Mouse (Mus musculus): ENCODE results near the gene Elovl3. TPM values are rescaled to one million over a fixed set of nuclear protein-coding genes. Genes with fewer than 3 reads are reported as not detected.

Elovl3 gene
- total RNA-seq, 2 experiments from 2014 or later, result not detected

Other genes with a start within 250 kb of the Elovl3 start
- gene Armh3, start 133.4 kb upstream of the Elovl3 start, total RNA-seq (2015; ENCODE audit: low replicate concordance), result 0.72 and 3.4 TPM in 2 replicates
- gene Armh3, start 133.4 kb upstream of the Elovl3 start, total RNA-seq (2017; ENCODE audit: low replicate concordance), result 1.2 and 2.0 TPM in 2 replicates
- not detected in 2 replicates for gene Hps6, start 128.4 kb upstream of the Elovl3 start, total RNA-seq (2015; ENCODE audit: low replicate concordance)
- gene Hps6, start 128.4 kb upstream of the Elovl3 start, total RNA-seq (2017; ENCODE audit: low replicate concordance), result 1.2 TPM in 1 of 2 replicates, not detected in the other
- gene Pprc1, start 87.0 kb upstream of the Elovl3 start, total RNA-seq (2015; ENCODE audit: low replicate concordance), result 69.2 and 76.8 TPM in 2 replicates
- gene Pprc1, start 87.0 kb upstream of the Elovl3 start, total RNA-seq (2017; ENCODE audit: low replicate concordance), result 76.5 and 82.0 TPM in 2 replicates
- 45.3 and 53.3 TPM in 2 replicates for gene Ldb1, start 86.7 kb upstream of the Elovl3 start, total RNA-seq (2015; ENCODE audit: low replicate concordance)
- 62.8 and 77.5 TPM in 2 replicates for gene Ldb1, start 86.7 kb upstream of the Elovl3 start, total RNA-seq (2017; ENCODE audit: low replicate concordance)
- gene Nolc1, start 56.0 kb upstream of the Elovl3 start, total RNA-seq (2015; ENCODE audit: low replicate concordance), result 9.6 and 16.2 TPM in 2 replicates
- 18.5 and 27.3 TPM in 2 replicates for gene Nolc1, start 56.0 kb upstream of the Elovl3 start, total RNA-seq (2017; ENCODE audit: low replicate concordance)
- not detected in 2 replicates for gene Pitx3, start 16.4 kb downstream of the Elovl3 start, total RNA-seq (2015; ENCODE audit: low replicate concordance)
- not detected in 2 replicates for gene Pitx3, start 16.4 kb downstream of the Elovl3 start, total RNA-seq (2017; ENCODE audit: low replicate concordance)
- gene Gbf1, start 20.6 kb downstream of the Elovl3 start, total RNA-seq (2015; ENCODE audit: low replicate concordance), result 28.8 and 30.6 TPM in 2 replicates
- gene Gbf1, start 20.6 kb downstream of the Elovl3 start, total RNA-seq (2017; ENCODE audit: low replicate concordance), result 11.4 and 22.2 TPM in 2 replicates
- 1.1 and 1.7 TPM in 2 replicates for gene Nfkb2, start 172.4 kb downstream of the Elovl3 start, total RNA-seq (2015; ENCODE audit: low replicate concordance)
- 1.2 and 1.9 TPM in 2 replicates for gene Nfkb2, start 172.4 kb downstream of the Elovl3 start, total RNA-seq (2017; ENCODE audit: low replicate concordance)
- not detected in 2 replicates for gene Psd, start 195.3 kb downstream of the Elovl3 start, total RNA-seq (2015; ENCODE audit: low replicate concordance)
- 2.8 TPM in 1 of 2 replicates, not detected in the other for gene Psd, start 195.3 kb downstream of the Elovl3 start, total RNA-seq (2017; ENCODE audit: low replicate concordance)
- gene Fbxl15, start 196.3 kb downstream of the Elovl3 start, total RNA-seq (2015; ENCODE audit: low replicate concordance), result not detected in 2 replicates
- 2.2 TPM in 1 of 2 replicates, not detected in the other for gene Fbxl15, start 196.3 kb downstream of the Elovl3 start, total RNA-seq (2017; ENCODE audit: low replicate concordance)
- 8.4 and 16.2 TPM in 2 replicates for gene Cuedc2, start 206.8 kb downstream of the Elovl3 start, total RNA-seq (2015; ENCODE audit: low replicate concordance)
- 42.4 and 50.7 TPM in 2 replicates for gene Cuedc2, start 206.8 kb downstream of the Elovl3 start, total RNA-seq (2017; ENCODE audit: low replicate concordance)
- gene Mfsd13a, start 209.2 kb downstream of the Elovl3 start, total RNA-seq (2015; ENCODE audit: low replicate concordance), result 4.6 and 6.1 TPM in 2 replicates
- gene Mfsd13a, start 209.2 kb downstream of the Elovl3 start, total RNA-seq (2017; ENCODE audit: low replicate concordance), result 1.4 and 6.2 TPM in 2 replicates
- not detected in 2 replicates for gene 2310034G01Rik, start 218.4 kb downstream of the Elovl3 start, total RNA-seq (2015; ENCODE audit: low replicate concordance)
- gene 2310034G01Rik, start 218.4 kb downstream of the Elovl3 start, total RNA-seq (2017; ENCODE audit: low replicate concordance), result not detected in 2 replicates

All from erythroid progenitor cell, adult 5-6 weeks (primary cell).